Mouse (Mus musculus): ENCODE data around the gene Zc3h7b.

Gene Zc3h7b

DNA sequence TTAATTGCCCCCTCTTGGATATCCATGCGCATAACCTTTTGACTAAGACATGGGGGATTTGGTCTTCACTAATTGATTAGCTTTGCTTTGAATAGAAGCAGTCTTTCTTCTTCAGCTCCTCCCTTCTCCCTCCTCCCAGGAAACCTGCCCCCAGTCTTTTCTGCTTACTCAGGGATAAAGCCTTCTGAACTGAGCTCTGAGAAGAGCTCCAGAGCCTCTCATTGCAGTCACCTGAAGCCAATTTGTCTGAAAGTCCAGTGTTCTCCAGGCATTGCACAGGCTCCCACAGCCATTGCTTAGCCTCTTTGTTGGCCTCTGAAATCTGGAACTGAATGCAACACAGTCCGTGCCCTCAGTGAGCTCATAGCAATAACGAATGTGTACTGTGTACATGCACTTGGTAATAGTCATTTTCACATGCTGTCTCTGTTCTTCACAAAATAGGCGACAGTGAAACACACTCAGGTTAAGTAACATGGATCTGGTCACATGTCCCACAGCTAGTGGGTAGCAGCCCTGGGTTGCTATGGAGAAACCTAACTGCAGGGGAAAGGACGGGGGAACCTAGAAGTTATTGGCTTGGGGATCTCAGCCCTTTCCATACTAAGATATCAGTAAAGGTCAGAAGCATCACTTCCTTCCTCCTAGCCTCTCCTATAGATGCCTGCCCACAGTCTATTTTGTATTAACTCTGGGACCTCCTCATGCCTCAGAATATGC lies 69.3 kb downstream of the Zc3h7b start:
- DNase-seq (ENCODE audit: inconsistent ontology term) = no peak

DNA sequence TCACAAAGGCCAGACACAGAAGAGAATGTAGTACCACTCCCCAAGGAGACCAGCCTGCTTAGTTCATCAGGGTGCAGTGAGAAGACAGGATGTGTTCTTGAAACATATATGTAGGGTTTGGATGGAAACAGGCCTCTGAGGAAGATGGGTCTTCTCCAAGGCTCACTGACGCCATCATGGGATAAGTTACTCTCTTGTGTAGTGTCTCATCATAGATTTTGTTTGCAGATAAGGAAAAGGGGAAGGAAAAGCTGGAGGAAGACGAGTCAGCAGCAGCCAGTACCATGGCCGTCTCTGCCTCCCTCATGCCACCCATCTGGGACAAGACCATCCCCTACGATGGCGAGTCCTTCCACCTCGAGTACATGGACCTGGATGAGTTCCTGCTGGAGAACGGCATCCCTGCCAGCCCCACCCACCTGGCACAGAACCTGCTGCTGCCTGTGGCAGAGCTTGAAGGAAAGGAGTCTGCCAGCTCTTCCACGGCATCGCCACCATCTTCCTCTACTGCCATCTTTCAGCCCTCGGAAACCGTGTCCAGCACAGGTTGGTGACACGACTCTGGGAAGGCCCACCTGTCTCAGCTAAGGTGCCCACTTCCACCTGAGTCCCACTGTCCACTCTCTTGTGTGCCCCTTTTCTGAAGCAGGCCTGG lies 70.0 kb downstream of the Zc3h7b start:
- DNase-seq (ENCODE audit: inconsistent ontology term) = no peak

GRCm38 (mm10) chr15:81818404-81818803 lies 73.5 kb downstream of the Zc3h7b start:
- no peak for DNase-seq (ENCODE audit: inconsistent ontology term)

- no peak for DNase-seq (ENCODE audit: inconsistent ontology term)
These were observed 77.8 kb downstream of the Zc3h7b start for GRCm38 (mm10) chr15:81822631-81823030.

DNA sequence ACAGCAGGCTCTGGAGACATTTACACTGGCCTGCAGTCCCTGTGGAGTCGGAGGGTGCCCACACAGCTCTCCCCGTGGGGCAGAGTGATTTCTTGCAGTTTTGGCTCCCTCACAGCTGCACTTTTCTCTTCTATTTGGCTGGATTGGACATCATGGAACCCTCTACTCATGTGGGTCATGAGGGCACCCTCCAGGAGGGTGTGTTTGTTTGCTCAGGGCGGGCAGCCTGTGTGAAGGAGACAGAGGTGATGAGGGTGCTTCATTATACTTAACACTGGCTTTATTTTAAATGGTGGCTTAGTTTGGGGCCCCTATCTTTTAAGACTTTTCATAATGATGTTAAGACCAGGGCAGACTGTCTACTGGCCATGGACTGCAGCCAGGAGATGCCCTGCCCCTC lies 80.0 kb downstream of the Zc3h7b start:
- no peak for DNase-seq (ENCODE audit: inconsistent ontology term)

DNA sequence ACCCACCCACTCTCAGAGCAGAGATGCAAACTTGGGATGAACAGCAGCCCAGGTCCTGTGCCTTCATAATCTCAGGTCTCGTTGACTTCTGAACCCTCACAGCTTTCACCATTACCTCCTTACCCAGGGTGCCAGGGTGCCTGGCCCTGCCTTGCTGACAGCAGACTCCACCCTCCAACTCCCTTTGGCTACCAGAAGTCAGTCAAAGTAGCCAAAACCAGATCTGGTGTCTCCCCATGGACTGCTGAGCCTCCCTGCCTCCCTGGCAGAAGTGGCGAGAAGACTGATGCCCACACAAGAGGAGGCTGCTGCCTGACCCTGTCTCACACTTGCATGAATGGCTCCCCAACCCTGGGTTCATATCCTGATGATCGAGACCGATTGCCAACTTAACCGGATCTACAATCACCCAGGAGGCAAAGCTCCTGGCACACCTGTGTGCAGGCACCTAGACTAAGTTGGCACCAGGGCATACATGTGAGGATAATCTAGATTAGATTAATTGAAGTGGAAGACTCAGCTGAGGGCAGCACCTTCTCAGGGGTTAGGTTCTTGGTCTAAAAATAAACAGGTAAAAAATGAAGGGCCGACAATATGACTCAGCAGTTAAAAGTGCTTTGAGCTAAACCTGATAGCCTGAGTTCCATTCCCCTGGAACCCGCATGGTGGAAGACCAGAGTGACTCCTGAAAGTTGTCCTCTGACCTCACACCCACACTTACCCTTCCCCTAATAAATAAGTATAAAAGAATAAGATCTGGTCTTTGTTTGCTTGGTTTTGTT lies 83.8 kb downstream of the Zc3h7b start:
- no peak for DNase-seq (ENCODE audit: inconsistent ontology term)

- no peak for DNase-seq (ENCODE audit: inconsistent ontology term)
These were observed 84.3 kb downstream of the Zc3h7b start for GRCm38 (mm10) chr15:81829208-81829580.

GRCm38 (mm10) chr15:81830530-81830929 lies 85.7 kb downstream of the Zc3h7b start:
- DNase-seq (ENCODE audit: inconsistent ontology term) = no peak

- peak; percentile 85 for DNase-seq (ENCODE audit: inconsistent ontology term)
These were observed 86.4 kb downstream of the Zc3h7b start for GRCm38 (mm10) chr15:81831136-81831825.

- no peak for DNase-seq (ENCODE audit: inconsistent ontology term)
These were observed 87.4 kb downstream of the Zc3h7b start for GRCm38 (mm10) chr15:81832219-81832618.

DNA sequence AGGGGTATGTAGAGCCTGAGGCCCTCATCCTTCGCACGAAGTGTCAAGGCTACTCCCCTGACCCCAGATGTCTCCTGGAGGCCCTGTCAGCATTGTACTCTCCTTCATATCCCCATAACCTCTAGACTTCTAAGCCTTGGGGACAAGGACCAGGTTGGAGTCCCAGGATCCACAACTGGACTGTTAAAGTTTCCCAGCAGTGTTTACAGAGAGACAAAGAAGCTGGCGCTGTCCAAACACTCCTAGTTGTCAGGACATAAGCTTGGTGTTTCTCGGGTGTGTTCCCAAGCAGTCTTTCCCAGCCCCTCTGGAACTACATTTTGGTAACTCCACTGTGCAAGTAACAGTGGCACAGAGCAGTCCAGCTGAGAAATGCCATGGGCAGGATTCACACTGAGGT lies 88.6 kb downstream of the Zc3h7b start:
- no peak for DNase-seq (ENCODE audit: inconsistent ontology term)

- DNase-seq (ENCODE audit: inconsistent ontology term) = no peak
These were observed 89.4 kb downstream of the Zc3h7b start for GRCm38 (mm10) chr15:81834171-81834841.

GRCm38 (mm10) chr15:81835007-81835880 lies 90.4 kb downstream of the Zc3h7b start:
- DNase-seq (ENCODE audit: inconsistent ontology term) = no peak

DNA sequence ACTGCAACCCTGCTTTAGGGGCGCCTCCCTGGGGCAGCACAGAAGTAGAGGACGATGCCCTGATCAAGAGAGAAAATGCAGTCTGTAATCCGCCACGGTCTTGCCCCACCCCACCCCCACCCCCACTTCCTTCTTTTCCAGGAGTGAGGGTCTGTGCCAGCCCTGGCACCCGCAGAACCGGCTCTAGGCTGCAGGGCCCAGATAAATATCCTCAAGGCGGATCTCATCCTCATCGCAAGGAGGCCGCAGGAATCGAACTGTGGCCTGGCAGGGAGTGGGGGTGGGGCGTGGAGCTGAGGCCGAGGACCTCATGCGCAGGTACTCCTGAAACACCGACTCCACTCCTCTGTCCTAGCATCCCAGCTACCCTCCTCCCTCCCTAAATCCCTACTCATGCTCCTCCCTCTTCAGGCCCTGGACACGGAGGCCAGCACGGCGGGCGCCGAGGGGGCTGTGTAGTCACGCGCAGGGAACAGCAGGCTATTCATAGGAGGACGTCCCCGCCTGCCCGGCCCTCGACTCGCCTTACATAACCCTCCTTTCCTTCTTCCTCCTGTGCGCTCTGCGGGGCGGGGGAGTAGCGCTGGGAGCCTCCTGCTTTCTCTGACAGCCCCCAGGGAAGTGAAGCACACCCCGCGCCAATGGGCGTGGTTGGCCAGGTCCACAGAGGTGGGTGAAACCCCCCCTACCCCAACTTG lies 91.4 kb downstream of the Zc3h7b start:
- DNase-seq (ENCODE audit: inconsistent ontology term) = peak; percentile 88

DNA sequence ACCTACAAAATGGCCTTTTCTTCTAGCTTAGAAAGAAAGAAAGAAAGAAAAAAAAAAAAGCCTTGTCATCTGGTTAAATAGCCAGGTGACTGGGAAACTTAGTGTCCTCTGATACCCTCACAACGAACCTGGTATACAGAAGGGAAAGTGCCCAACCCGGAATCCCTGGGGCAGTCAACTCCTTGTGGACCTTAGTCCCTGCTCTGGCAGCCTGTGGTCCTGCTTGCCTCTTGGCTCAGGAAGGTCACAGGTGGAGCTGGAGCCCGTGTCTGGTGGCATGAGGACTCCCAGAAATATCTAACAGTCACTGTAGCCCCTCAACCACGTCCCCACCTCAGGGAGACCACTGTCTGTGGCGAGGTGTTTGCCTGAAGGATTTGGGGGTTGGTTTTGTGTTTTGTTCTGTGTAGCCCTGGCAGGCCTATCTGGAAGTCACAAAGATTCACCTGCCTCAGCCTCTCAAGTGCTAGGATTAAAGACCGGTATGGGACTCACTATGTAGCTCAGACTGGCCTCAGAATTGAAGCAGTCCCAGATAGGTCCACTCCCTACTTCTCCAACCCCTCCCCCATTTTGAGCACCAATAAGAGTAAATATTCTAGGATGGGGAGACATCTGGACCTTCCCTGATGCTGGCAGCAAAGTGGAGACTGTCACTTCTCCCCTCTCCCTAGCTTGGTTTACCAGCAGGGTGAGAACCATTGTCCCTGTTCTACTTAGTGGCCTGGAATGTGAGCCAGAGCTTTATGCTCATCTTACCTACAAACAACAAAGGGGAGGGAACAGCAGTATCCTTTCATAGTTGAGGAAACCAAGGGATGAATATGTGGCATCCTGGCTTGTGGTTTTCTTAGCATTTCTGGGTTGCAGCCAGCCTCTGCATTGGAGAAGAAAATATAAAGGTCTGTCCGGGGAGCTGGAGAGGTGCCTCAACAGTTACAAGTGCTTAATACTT lies 92.4 kb downstream of the Zc3h7b start:
- DNase-seq (ENCODE audit: inconsistent ontology term) = peak; percentile 59

DNA sequence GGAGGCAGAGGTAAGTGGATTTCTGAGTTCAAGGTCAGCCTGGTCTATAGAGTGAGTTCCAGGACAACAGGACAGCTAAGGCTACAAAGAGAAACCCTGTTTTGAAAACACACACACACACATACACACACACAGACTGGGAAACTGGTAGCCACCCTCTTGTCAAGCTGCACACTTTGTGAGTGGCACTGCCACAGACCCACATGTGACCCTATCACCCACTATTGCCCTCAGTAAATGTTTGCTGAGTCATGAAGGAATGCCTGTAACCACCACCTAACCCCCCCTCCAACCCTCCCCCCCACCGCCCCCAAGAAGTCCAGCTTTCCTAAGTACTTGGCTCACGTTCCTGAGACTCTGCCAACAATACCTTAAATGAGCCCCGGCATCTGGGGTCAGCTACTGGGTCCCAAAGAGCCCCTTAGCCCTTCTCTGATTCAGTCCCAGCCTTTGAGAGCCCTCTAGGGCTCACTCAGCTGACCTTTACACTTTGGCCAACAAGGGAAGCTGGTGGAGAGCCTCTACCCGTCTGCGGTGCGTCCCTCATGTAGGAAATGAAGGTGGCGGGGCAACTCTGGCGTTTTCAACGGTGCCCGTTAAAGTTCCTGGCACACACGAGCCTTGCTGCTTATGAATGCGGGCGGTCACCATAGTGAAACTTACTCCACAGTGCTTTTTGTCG lies 93.8 kb downstream of the Zc3h7b start:
- DNase-seq (ENCODE audit: inconsistent ontology term) = peak; percentile 31

GRCm38 (mm10) chr15:81839634-81840033 lies 94.8 kb downstream of the Zc3h7b start:
- DNase-seq (ENCODE audit: inconsistent ontology term) = peak; percentile 92

- no peak for DNase-seq (ENCODE audit: inconsistent ontology term)
These were observed 95.4 kb downstream of the Zc3h7b start for GRCm38 (mm10) chr15:81840306-81840705.
